Mouse (Mus musculus): ENCODE results near the gene Xkr7.

Gene Xkr7

GRCm38 (mm10) chr2:153031126-153032082 is at the start of gene Xkr7:
TSS of gene Xkr7 (plus strand) at chr2:153031852.
- peak; percentile 81 for DNase-seq

GRCm38 (mm10) chr2:152985582-152985981 is 46.1 kb upstream of the Xkr7 start:
- no peak for DNase-seq

GRCm38 (mm10) chr2:152991529-152991928 is 40.1 kb upstream of the Xkr7 start:
- no peak for DNase-seq

- no peak for DNase-seq
These were observed 34.6 kb upstream of the Xkr7 start for GRCm38 (mm10) chr2:152997046-152997445.

- DNase-seq: no peak
These were observed 29.0 kb upstream of the Xkr7 start for GRCm38 (mm10) chr2:153002492-153003248.

GRCm38 (mm10) chr2:153003681-153004338 is 27.8 kb upstream of the Xkr7 start:
- no peak for DNase-seq

GRCm38 (mm10) chr2:153005981-153006380 is 25.7 kb upstream of the Xkr7 start:
- DNase-seq: no peak

- DNase-seq: peak; percentile 65
These were observed 22.3 kb upstream of the Xkr7 start for GRCm38 (mm10) chr2:153009192-153009973.

GRCm38 (mm10) chr2:153013724-153014515 is 17.7 kb upstream of the Xkr7 start:
- no peak for DNase-seq

- peak; percentile 95 for DNase-seq
These were observed 16.7 kb upstream of the Xkr7 start, which contains the start of gene Pdrg1 for GRCm38 (mm10) chr2:153014758-153015593. TSS of gene Pdrg1 (minus strand) at chr2:153015427.

- DNase-seq: peak; percentile 67
These were observed 15.8 kb upstream of the Xkr7 start for GRCm38 (mm10) chr2:153015804-153016203.

- DNase-seq: no peak
These were observed 14.9 kb upstream of the Xkr7 start for GRCm38 (mm10) chr2:153016786-153017185.

- no peak for DNase-seq
These were observed 12.3 kb upstream of the Xkr7 start for GRCm38 (mm10) chr2:153019355-153019754.

GRCm38 (mm10) chr2:153021163-153021562 is 10.5 kb upstream of the Xkr7 start:
- peak; percentile 2 for DNase-seq

GRCm38 (mm10) chr2:153022855-153023254 is 8.8 kb upstream of the Xkr7 start:
- DNase-seq: no peak

- no peak for DNase-seq
These were observed 5.6 kb upstream of the Xkr7 start for GRCm38 (mm10) chr2:153026052-153026451.

- DNase-seq: peak; percentile 74
These were observed 4.2 kb upstream of the Xkr7 start for GRCm38 (mm10) chr2:153027501-153027900.

GRCm38 (mm10) chr2:153030422-153030821 is 1.2 kb upstream of the Xkr7 start:
- DNase-seq: no peak

- peak; percentile 67 for DNase-seq
These were observed 611 bp downstream of the Xkr7 start for GRCm38 (mm10) chr2:153032083-153032842.

- peak; percentile 53 for DNase-seq
These were observed 1.3 kb downstream of the Xkr7 start for GRCm38 (mm10) chr2:153032973-153033372.

Measured in cerebellum, adult 11-12 months (tissue).